Mouse (Mus musculus): ENCODE measurements around the gene Sfxn3. TPM values are rescaled to one million over a fixed set of nuclear protein-coding genes. Genes with fewer than 3 reads are reported as not detected.

Gene Sfxn3
- polyA plus RNA-seq, 1 experiment from 2014 or later, result 3.5 TPM

DNA sequence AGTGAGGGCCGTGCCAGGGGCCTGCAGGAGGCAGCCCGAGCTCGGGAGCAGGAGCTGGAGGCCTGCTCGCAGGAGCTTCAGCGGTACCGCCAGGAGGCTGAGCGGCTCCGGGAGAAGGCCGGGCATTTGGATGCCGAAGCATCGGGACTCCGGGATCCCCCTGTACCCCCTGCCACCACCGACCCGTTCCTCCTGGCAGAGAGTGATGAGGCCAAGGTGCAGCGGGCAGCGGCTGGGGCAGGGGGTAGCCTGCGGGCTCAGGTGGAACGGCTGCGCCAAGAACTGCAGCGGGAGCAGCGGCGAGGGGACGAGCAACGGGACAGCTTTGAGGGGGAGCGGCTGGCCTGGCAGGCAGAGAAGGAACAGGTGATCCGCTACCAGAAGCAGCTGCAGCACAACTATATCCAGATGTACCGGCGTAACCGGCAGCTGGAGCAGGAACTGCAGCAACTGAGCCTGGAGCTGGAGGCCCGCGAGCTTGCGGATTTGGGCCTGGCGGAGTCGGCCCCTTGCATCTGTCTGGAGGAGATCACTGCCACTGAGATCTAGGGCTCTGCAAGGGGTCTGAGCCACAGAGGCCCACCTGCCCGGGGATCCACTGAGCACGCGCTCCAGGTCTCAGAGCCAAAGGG is 21.2 kb upstream of the Sfxn3 start:
- no peak overlapping the region for H3K9ac ChIP-seq (ENCODE audit: low read depth, low read length)
- no peaks in the 10 kb centered on the region for H3K9me3 ChIP-seq (replicated peaks; ENCODE audit: control insufficient read depth, low read length)
- 82% methylated on average over 37 of the region's 37 CpGs for WGBS (ENCODE audit: insufficient replicate concordance)
- H3K36me3 ChIP-seq (ENCODE audit: control insufficient read depth, insufficient read depth), result peaks cover 6% of the 10 kb centered on the region; the same call in 1 of the 2 replicates
- no peak overlapping the region for H3K4me3 ChIP-seq (ENCODE audit: low read depth, low read length)
- no peak for ATAC-seq (ENCODE audit: low read depth)
- H3K4me2 ChIP-seq (ENCODE audit: low read depth, low read length), result no peak overlapping the region
- H3K27ac ChIP-seq (ENCODE audit: low read length), result no peak overlapping the region
- no peaks in the 10 kb centered on the region for H3K27me3 ChIP-seq (ENCODE audit: control insufficient read depth, insufficient read depth, low read depth, low read length)
- H3K4me1 ChIP-seq (ENCODE audit: control insufficient read depth, low read depth, low read length), result peaks cover 7% of the 10 kb centered on the region

DNA sequence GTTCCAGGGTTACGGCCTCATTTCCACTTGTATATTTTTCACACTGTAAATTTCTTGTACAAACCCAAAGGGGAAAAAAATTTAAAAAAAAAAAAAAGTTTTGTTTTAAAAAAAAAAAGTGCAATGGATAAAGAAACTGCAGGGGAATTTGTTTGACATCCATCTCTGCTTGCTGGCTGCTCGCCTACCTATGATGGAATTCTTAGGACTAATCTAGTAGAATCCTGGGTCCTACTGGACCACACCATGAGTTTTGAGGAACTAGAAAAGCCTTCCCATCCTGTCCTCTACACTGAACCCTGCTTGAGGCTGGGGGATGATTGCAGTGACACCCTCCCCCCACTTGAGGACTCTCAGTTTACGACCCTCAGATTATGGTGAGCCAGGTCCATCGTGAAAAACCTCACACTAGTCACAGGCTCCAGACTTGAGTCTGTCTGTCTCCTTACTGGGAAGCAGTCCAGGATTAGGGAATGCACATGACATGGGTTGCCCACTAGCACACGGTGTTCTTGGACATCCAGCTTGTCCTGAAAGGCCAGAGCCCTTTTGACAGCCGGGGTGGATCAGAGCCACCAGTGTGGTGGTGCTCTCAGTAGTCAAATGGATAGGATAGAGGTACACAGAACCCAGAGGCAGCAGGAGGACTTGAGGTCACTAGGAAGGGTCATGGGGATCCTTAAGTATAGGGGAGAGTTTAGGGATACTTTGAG is 20.2 kb upstream of the Sfxn3 start:
- H3K4me1 ChIP-seq (ENCODE audit: control insufficient read depth, low read depth, low read length), result peaks cover 7% of the 10 kb centered on the region
- H3K9ac ChIP-seq (ENCODE audit: low read depth, low read length), result no peak overlapping the region
- H3K36me3 ChIP-seq (ENCODE audit: control insufficient read depth, insufficient read depth), result peaks cover 6% of the 10 kb centered on the region; the same call in 1 of the 2 replicates
- WGBS (ENCODE audit: insufficient replicate concordance), result 63% methylated on average over 6 of the region's 6 CpGs
- ATAC-seq (ENCODE audit: low read depth), result no peak
- H3K4me2 ChIP-seq (ENCODE audit: low read depth, low read length), result no peak overlapping the region
- H3K27me3 ChIP-seq (ENCODE audit: control insufficient read depth, insufficient read depth, low read depth, low read length), result no peaks in the 10 kb centered on the region
- no peak overlapping the region for H3K4me3 ChIP-seq (ENCODE audit: low read depth, low read length)
- H3K27ac ChIP-seq (ENCODE audit: low read length), result no peak overlapping the region
- no peaks in the 10 kb centered on the region for H3K9me3 ChIP-seq (replicated peaks; ENCODE audit: control insufficient read depth, low read length)

DNA sequence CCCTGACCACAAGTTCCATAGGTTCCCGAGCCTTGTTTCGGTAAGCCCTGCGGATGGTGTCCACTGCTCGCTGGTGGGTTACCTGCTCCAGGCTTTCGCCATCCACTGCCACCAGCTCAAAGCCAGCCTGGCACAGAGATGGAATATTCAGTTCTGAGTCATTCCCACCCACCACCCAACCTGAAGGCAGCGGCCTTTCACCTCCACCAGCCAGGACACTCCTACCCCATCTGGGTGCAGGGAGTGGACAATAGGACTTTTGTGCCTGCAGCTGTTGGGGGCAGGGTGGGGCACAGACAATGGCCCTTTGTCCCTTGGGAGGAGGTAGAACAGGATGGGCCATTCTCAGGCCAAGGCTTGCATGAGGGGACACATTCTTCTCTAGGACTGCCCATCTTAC is 19.5 kb upstream of the Sfxn3 start:
- Histone ChIP-seq H3K27me3 (ENCODE audit: control insufficient read depth, insufficient read depth, low read depth, low read length) (no peaks in the 10 kb centered on the region), H3K4me2 (ENCODE audit: low read depth, low read length) (no peak overlapping the region), H3K9me3 (replicated peaks; ENCODE audit: control insufficient read depth, low read length) (no peaks in the 10 kb centered on the region), H3K9ac (ENCODE audit: low read depth, low read length) (no peak overlapping the region), H3K4me1 (ENCODE audit: control insufficient read depth, low read depth, low read length) (peaks cover 7% of the 10 kb centered on the region), H3K4me3 (ENCODE audit: low read depth, low read length) (no peak overlapping the region), H3K27ac (ENCODE audit: low read length) (no peak overlapping the region), H3K36me3 (ENCODE audit: control insufficient read depth, insufficient read depth) (peaks cover 6% of the 10 kb centered on the region; the same call in 1 of the 2 replicates)
- ATAC-seq (ENCODE audit: low read depth), result no peak
- 74% methylated on average over 6 of the region's 6 CpGs for WGBS (ENCODE audit: insufficient replicate concordance)

DNA sequence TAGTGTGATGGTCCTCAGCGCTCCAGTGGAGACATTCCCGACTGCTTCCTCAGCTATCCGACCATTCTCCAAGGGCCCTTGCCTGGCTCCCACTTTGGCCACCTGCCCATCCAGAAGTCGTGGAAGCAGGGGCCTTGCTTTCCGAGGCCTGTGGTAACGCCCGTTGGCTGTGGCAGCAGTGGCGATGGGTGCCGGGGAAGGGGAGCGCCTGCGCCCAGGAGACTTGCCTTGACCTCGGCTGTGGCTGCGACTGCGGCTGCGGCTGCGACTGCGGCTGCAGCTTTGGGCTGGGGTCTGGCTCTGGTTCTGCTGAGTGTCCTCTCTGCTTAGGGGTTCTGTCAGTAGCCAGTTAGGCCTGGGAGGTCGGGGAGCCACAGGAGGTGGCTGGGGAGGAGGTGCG is 18.6 kb upstream of the Sfxn3 start:
- no peaks in the 10 kb centered on the region for H3K9me3 ChIP-seq (replicated peaks; ENCODE audit: control insufficient read depth, low read length)
- no peaks in the 10 kb centered on the region for H3K27me3 ChIP-seq (ENCODE audit: control insufficient read depth, insufficient read depth, low read depth, low read length)
- H3K9ac ChIP-seq (ENCODE audit: low read depth, low read length), result no peak overlapping the region
- peaks cover 7% of the 10 kb centered on the region for H3K4me1 ChIP-seq (ENCODE audit: control insufficient read depth, low read depth, low read length)
- H3K4me2 ChIP-seq (ENCODE audit: low read depth, low read length), result no peak overlapping the region
- no peak overlapping the region for H3K4me3 ChIP-seq (ENCODE audit: low read depth, low read length)
- WGBS (ENCODE audit: insufficient replicate concordance), result 71% methylated on average over 19 of the region's 19 CpGs
- no peak for ATAC-seq (ENCODE audit: low read depth)
- no peak overlapping the region for H3K27ac ChIP-seq (ENCODE audit: low read length)
- peaks cover 6% of the 10 kb centered on the region; the same call in 1 of the 2 replicates for H3K36me3 ChIP-seq (ENCODE audit: control insufficient read depth, insufficient read depth)

DNA sequence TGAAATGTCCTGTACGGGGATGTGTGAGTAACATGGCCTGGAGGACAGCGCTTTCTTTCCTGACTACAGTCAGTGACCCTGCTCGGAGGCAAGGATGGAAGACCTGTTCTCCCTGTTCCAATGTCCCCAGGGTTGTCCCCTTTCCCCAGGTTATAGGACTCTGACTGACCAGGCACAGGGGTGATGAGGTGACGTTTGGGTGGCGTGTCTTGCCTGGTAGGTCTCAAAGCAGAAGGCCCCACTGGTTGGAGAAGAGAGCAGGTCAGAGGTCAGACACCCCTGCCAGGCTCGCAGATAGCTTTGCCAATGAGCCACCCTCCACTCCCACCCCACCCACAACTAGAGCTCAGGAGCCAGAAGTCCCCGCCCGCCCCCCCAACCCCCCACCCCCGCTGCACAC is 17.7 kb upstream of the Sfxn3 start:
- WGBS (ENCODE audit: insufficient replicate concordance), result 48% methylated on average over 8 of the region's 9 CpGs
- Histone ChIP-seq H3K4me1 (ENCODE audit: control insufficient read depth, low read depth, low read length) (peaks cover 7% of the 10 kb centered on the region), H3K9ac (ENCODE audit: low read depth, low read length) (no peak overlapping the region), H3K4me3 (ENCODE audit: low read depth, low read length) (no peak overlapping the region), H3K36me3 (ENCODE audit: control insufficient read depth, insufficient read depth) (peaks cover 6% of the 10 kb centered on the region; the same call in 1 of the 2 replicates), H3K4me2 (ENCODE audit: low read depth, low read length) (no peak overlapping the region), H3K9me3 (replicated peaks; ENCODE audit: control insufficient read depth, low read length) (no peaks in the 10 kb centered on the region), H3K27me3 (ENCODE audit: control insufficient read depth, insufficient read depth, low read depth, low read length) (no peaks in the 10 kb centered on the region), H3K27ac (ENCODE audit: low read length) (no peak overlapping the region)
- ATAC-seq (ENCODE audit: low read depth), result no peak

DNA sequence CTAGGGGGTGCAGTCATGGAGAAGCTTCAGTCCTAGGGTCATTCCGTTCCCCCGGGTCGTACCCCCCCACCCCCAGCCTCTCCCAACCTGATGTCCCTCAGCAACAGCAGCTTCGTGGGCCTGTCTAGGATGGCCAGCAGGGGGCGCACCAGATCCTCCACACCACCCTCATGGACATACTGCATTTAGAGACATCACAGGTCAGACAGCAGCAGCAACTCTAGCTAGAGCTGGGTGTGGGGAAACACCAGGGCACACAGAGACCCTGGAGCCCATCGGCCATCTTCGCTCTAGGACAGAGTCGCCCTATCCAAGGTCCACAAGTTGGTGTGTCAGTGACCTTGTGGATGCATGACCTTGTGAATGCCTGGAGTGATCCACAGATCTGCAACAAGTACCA is 17.2 kb upstream of the Sfxn3 start:
- H3K27ac ChIP-seq (ENCODE audit: low read length), result no peak overlapping the region
- no peaks in the 10 kb centered on the region for H3K9me3 ChIP-seq (replicated peaks; ENCODE audit: control insufficient read depth, low read length)
- H3K4me2 ChIP-seq (ENCODE audit: low read depth, low read length), result peak overlapping the region; percentile 49; the same call in 1 of the 2 replicates
- H3K36me3 ChIP-seq (ENCODE audit: control insufficient read depth, insufficient read depth), result peaks cover 6% of the 10 kb centered on the region; the same call in 1 of the 2 replicates
- ATAC-seq (ENCODE audit: low read depth), result no peak
- H3K4me3 ChIP-seq (ENCODE audit: low read depth, low read length), result no peak overlapping the region
- no peak overlapping the region for H3K9ac ChIP-seq (ENCODE audit: low read depth, low read length)
- peaks cover 7% of the 10 kb centered on the region for H3K4me1 ChIP-seq (ENCODE audit: control insufficient read depth, low read depth, low read length)
- 33% methylated on average over 7 of the region's 8 CpGs for WGBS (ENCODE audit: insufficient replicate concordance)
- H3K27me3 ChIP-seq (ENCODE audit: control insufficient read depth, insufficient read depth, low read depth, low read length), result no peaks in the 10 kb centered on the region

DNA sequence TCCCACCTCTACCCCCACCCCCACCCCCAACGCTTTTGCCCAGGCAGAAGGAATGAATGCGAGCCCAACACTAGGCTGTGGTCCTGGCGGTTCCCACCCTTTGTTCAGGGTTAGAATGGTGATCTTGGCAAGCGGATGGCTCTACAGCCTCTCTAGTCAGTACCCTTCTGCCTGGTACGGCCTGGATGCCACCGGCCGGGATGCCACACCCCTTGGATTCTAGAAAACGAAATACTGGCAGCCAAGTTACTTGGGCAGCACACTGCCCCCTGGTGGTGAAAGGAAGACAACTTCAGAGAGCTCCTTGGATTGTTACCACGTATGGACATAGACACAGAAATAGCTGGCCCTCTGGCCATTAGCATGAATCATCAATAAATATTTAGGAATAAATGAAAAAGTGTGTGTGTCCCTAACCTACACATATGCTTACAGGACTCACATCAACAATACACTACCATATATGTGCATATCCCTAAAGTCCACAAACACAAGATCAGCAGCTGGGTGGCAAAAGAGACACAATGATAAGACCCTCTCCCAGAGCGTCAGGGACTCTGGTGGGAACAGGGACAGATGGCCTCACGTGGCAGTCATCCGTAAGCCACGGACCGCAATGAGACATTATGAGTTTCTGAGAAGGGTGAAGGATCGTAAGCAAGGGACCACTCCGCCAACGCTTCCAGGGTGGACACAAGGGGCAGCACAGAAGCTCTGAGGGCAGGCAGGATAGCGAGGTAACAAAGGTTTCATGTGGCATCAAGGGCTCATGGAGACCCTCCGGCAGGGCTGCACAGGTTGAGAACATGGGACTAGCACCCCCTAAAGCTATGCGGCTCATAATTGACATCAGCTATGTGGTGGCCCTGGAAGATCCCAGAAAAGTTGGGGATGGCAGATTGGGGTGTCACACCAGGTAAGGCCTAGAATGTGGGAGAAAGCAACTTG is 16.3 kb upstream of the Sfxn3 start:
- H3K4me2 ChIP-seq (ENCODE audit: low read depth, low read length), result peak overlapping the region; percentile 49
- H3K4me3 ChIP-seq (ENCODE audit: low read depth, low read length), result 0 out of 2 replicates have a peak overlapping the region, but pooled peaks have one; percentile 20
- H3K4me1 ChIP-seq (ENCODE audit: control insufficient read depth, low read depth, low read length), result peaks cover 7% of the 10 kb centered on the region
- peaks cover 2% of the 10 kb centered on the region; the same call in 1 of the 2 replicates for H3K36me3 ChIP-seq (ENCODE audit: control insufficient read depth, insufficient read depth)
- H3K27ac ChIP-seq (ENCODE audit: low read length), result no peak overlapping the region
- no peaks in the 10 kb centered on the region for H3K9me3 ChIP-seq (replicated peaks; ENCODE audit: control insufficient read depth, low read length)
- peak; percentile 12; the same call in 1 of the 2 replicates for ATAC-seq (ENCODE audit: low read depth)
- WGBS (ENCODE audit: insufficient replicate concordance), result 32% methylated on average over 20 of the region's 20 CpGs
- no peaks in the 10 kb centered on the region for H3K27me3 ChIP-seq (ENCODE audit: control insufficient read depth, insufficient read depth, low read depth, low read length)
- H3K9ac ChIP-seq (ENCODE audit: low read depth, low read length), result no peak overlapping the region

DNA sequence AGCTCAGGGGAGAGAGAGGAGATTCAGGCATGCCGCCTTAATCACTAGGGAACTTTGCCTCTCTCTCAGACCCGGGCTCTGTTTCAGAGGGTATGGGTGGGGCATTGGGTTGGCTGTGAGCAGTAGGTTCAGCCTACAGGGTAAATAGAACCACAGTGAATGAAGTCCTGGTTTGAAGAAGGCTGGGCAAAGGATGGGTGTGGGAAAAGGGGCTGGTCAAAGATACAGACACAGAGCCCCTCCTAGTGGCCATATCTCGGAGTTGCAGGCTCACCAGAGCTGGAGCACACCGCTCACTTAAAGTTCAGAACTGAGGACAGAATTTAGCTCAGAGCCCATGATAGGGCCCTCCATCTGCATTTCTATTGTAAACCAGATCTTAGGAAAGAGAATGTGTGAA is 15.5 kb upstream of the Sfxn3 start:
- ATAC-seq (ENCODE audit: low read depth), result peak; percentile 38
- no peaks in the 10 kb centered on the region for H3K27me3 ChIP-seq (ENCODE audit: control insufficient read depth, insufficient read depth, low read depth, low read length)
- 20% methylated on average over 4 of the region's 4 CpGs for WGBS (ENCODE audit: insufficient replicate concordance)
- no peak overlapping the region for H3K4me3 ChIP-seq (ENCODE audit: low read depth, low read length)
- no peaks in the 10 kb centered on the region for H3K36me3 ChIP-seq (ENCODE audit: control insufficient read depth, insufficient read depth)
- H3K4me2 ChIP-seq (ENCODE audit: low read depth, low read length), result no peak overlapping the region
- no peak overlapping the region for H3K9ac ChIP-seq (ENCODE audit: low read depth, low read length)
- peaks cover 7% of the 10 kb centered on the region for H3K4me1 ChIP-seq (ENCODE audit: control insufficient read depth, low read depth, low read length)
- H3K27ac ChIP-seq (ENCODE audit: low read length), result no peak overlapping the region
- no peaks in the 10 kb centered on the region for H3K9me3 ChIP-seq (replicated peaks; ENCODE audit: control insufficient read depth, low read length)
